Mouse (Mus musculus): ENCODE data around the gene Bach2.

Gene Bach2

GRCm38 (mm10) chr4:32251946-32252672, 13.5 kb downstream of the Bach2 start:
- no peak for DNase-seq

- DNase-seq, result no peak
Measured at GRCm38 (mm10) chr4:32257686-32258085, 19.1 kb downstream of the Bach2 start.

GRCm38 (mm10) chr4:32258093-32258492, 19.5 kb downstream of the Bach2 start:
- no peak for DNase-seq

GRCm38 (mm10) chr4:32258596-32258995, 20.0 kb downstream of the Bach2 start:
- no peak for DNase-seq

GRCm38 (mm10) chr4:32260909-32261308, 22.3 kb downstream of the Bach2 start:
- DNase-seq, result no peak

GRCm38 (mm10) chr4:32262825-32263684, 24.5 kb downstream of the Bach2 start:
- DNase-seq, result no peak

- DNase-seq, result no peak
Measured at GRCm38 (mm10) chr4:32263685-32264038, 25.1 kb downstream of the Bach2 start.

GRCm38 (mm10) chr4:32264892-32265291, 26.3 kb downstream of the Bach2 start:
- DNase-seq, result no peak

GRCm38 (mm10) chr4:32266731-32267130, 28.1 kb downstream of the Bach2 start:
- no peak for DNase-seq

- no peak for DNase-seq
Measured at GRCm38 (mm10) chr4:32268042-32268441, 29.4 kb downstream of the Bach2 start.

- no peak for DNase-seq
Measured at GRCm38 (mm10) chr4:32272398-32272797, 33.8 kb downstream of the Bach2 start.

GRCm38 (mm10) chr4:32274776-32275294, 36.2 kb downstream of the Bach2 start:
- DNase-seq, result no peak

GRCm38 (mm10) chr4:32279842-32280241, 41.2 kb downstream of the Bach2 start:
- no peak for DNase-seq

GRCm38 (mm10) chr4:32280401-32280800, 41.8 kb downstream of the Bach2 start:
- DNase-seq, result no peak

- no peak for DNase-seq
Measured at GRCm38 (mm10) chr4:32281306-32281705, 42.7 kb downstream of the Bach2 start.

GRCm38 (mm10) chr4:32286405-32286804, 47.8 kb downstream of the Bach2 start:
- no peak for DNase-seq

GRCm38 (mm10) chr4:32288036-32288860, 49.6 kb downstream of the Bach2 start:
- no peak for DNase-seq

- no peak for DNase-seq
Measured at GRCm38 (mm10) chr4:32289845-32290244, 51.2 kb downstream of the Bach2 start.

- DNase-seq, result no peak
Measured at GRCm38 (mm10) chr4:32291406-32291805, 52.8 kb downstream of the Bach2 start.

- no peak for DNase-seq
Measured at GRCm38 (mm10) chr4:32293686-32294265, 55.2 kb downstream of the Bach2 start.

- DNase-seq, result no peak
Measured at GRCm38 (mm10) chr4:32297071-32297671, 58.6 kb downstream of the Bach2 start.

GRCm38 (mm10) chr4:32299221-32299620, 60.6 kb downstream of the Bach2 start:
- no peak for DNase-seq
